Mouse (Mus musculus) neural tube, embryonic 14.5 days (tissue): Measurements from ENCODE around the gene Pbx4. TPM values are rescaled to one million over a fixed set of nuclear protein-coding genes. Genes with fewer than 3 reads are reported as not detected.

Experiments used
- ATAC-seq: fragments of 200-750 bp; cut with Nextera tagmentation; 2 replicates; pipeline ENCODE4 v1.8.0; 2017; ENCODE audit warnings: low read depth, mild to moderate bottlenecking, moderate TSS enrichment, moderate library complexity
- H3K27ac ChIP-seq: fragments of 300-500 bp; sonication (generic); 2 replicates; pipeline ENCODE4 v1.5.1; 2014; ENCODE audit warnings: low read depth, mild to moderate bottlenecking, control low read depth, low read length, moderate library complexity, mixed read lengths
- H3K27me3 ChIP-seq: fragments of 300-500 bp; sonication (generic); 2 replicates; pipeline ENCODE4 v1.6.1; 2014; ENCODE audit warnings: low read length; ENCODE audit not compliant: control insufficient read depth, insufficient read depth
- H3K36me3 ChIP-seq: fragments of 300-500 bp; sonication (generic); 2 replicates; pipeline ENCODE4 v1.6.1; 2014; ENCODE audit warnings: low read length, mixed read lengths; ENCODE audit not compliant: control insufficient read depth, insufficient read depth
- H3K4me1 ChIP-seq: fragments of 300-500 bp; sonication (generic); 2 replicates; pipeline ENCODE4 v1.6.1; 2014; ENCODE audit warnings: low read length; ENCODE audit not compliant: control insufficient read depth, insufficient read depth
- H3K4me2 ChIP-seq: fragments of 300-500 bp; sonication (generic); 2 replicates; pipeline ENCODE4 v1.6.1; 2014; ENCODE audit warnings: mild to moderate bottlenecking, low read depth, low read length, control low read depth
- H3K4me3 ChIP-seq: fragments of 300-500 bp; sonication (generic); 2 replicates; pipeline ENCODE4 v1.5.1; 2014; ENCODE audit warnings: low read depth, low read length, control low read depth, mixed read lengths
- H3K9ac ChIP-seq: fragments of 300-500 bp; sonication (generic); replicated peaks from 2 replicates; pipeline ENCODE4 v1.6.1; 2014; ENCODE audit warnings: low read depth, mild to moderate bottlenecking, control low read depth, low read length, mixed read lengths
- H3K9me3 ChIP-seq: fragments of 300-500 bp; sonication (generic); 2 replicates; pipeline ENCODE4 v1.6.1; 2016; ENCODE audit warnings: low read length; ENCODE audit not compliant: control insufficient read depth
- WGBS: fragments of 180-500 bp; shearing (Covaris S2); extraction: QIAGEN DNeasy Blood & Tissue Kit; methylation state at CpG from one replicate; pipeline ENCODE4 v1.1.7; 2014; 5-methylcytosine and 5-hydroxymethylcytosine counted together
- polyA plus RNA-seq: library from polyadenylated mRNA; unstranded; fragments of >200 nt; fragmentation: Nextera tagmentation; extraction: Ambion mirVana; gene quantifications from 2 replicates; pipeline ENCODE4 v1.2.1, GENCODE M21; 2014

Pbx4 gene
- polyA plus RNA-seq, 1 experiment from 2014 or later: 74.5 TPM

- Histone ChIP-seq H3K4me2 (no peak overlapping the region), H3K9ac (no peak overlapping the region), H3K27me3 (no peaks in the 10 kb centered on the region), H3K27ac (no peak overlapping the region), H3K4me1 (peaks cover 4% of the 10 kb centered on the region; the same call in 1 of the 2 replicates), H3K4me3 (no peak overlapping the region), H3K9me3 (no peaks in the 10 kb centered on the region), H3K36me3 (peaks cover 63% of the 10 kb centered on the region)
- 97% methylated on average over 10 of the region's 10 CpGs for WGBS
- ATAC-seq: no peak
Measured at GRCm38 (mm10) chr8:69805086-69805485, 27.2 kb upstream of the Pbx4 start.

DNA sequence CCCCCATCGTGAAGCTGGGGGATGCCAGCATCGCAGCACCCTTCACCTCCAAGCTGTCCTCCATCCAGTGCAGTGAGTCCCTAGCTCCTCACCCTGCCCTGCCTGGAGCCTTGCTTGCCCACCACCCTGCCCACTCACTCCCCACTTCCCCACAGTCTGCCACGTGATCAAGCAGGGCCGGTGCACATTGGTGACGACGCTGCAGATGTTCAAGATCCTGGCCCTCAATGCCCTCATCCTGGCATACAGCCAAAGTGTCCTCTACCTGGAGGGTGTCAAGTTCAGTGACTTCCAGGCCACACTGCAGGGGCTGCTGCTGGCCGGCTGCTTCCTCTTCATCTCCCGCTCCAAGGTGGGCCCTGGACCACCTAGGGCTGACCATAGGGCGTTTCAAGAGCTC lies 26.8 kb upstream of the Pbx4 start:
- H3K36me3 ChIP-seq: peaks cover 59% of the 10 kb centered on the region
- H3K4me1 ChIP-seq: peaks cover 4% of the 10 kb centered on the region; the same call in 1 of the 2 replicates
- no peaks in the 10 kb centered on the region for H3K9me3 ChIP-seq
- no peaks in the 10 kb centered on the region for H3K27me3 ChIP-seq
- no peak overlapping the region for H3K4me3 ChIP-seq
- no peak overlapping the region for H3K9ac ChIP-seq
- H3K4me2 ChIP-seq: no peak overlapping the region
- ATAC-seq: no peak
- no peak overlapping the region for H3K27ac ChIP-seq
- 96% methylated on average over 9 of the region's 9 CpGs for WGBS

DNA sequence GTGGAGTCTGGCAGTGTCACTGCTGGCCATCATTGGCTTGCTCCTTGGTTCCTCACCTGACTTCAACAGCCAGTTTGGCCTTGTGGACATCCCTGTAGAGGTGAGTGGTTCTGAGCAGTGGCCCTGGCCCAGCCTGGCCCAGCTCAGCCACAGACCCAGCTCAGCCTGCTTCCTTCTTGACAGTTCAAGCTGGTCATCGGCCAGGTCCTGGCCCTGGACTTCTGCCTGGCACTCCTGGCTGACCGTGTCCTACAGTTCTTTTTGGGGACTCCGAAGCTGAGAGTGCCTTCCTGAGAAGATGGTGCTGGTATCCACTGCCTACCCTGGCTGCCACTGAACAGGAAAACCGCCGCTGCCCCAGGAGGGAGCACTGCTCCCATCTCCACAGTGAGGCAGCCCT lies 25.1 kb upstream of the Pbx4 start:
- peaks cover 43% of the 10 kb centered on the region for H3K36me3 ChIP-seq
- no peak for ATAC-seq
- H3K9me3 ChIP-seq: no peaks in the 10 kb centered on the region
- H3K27me3 ChIP-seq: no peaks in the 10 kb centered on the region
- no peak overlapping the region for H3K4me3 ChIP-seq
- peaks cover 4% of the 10 kb centered on the region; the same call in 1 of the 2 replicates for H3K4me1 ChIP-seq
- no peak overlapping the region for H3K27ac ChIP-seq
- H3K4me2 ChIP-seq: no peak overlapping the region
- H3K9ac ChIP-seq: no peak overlapping the region
- WGBS: 88% methylated on average over 5 of the region's 5 CpGs

DNA sequence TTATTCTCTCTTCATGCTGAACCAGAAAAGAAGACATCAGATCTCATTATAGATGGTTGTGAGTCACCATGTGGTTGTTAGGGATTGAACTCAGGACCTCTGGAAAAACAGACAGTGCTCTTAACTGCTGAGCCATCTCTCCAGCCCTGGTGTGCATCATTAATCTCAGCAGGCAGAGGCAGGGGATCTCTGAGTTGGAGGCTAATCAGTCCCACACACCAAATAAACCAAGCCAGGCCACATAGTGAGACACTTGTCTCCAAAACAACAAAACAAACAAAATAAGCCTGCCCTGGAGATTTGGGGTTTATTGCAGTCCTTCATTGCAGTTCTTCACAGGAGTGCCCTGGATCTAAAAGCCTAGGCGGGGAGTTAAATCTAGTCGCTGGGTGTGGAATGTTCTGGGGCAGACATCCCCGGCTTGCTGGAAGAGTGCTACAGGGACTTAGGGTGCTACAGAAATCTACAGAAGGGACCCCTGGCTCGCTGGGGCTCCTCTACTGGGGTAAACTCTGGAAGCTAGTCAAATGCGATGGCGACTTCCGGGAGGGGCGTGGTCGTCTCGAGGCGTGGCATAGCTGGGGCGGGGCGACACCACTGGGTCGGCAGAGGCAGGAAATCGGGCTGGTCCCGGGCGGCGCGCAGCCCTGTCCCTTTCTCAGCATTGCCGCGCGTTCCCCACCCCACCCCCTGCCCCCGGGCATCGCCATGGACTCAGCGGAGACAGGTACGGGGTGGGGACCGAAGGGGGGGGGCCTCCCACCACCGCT lies 24.0 kb upstream of the Pbx4 start, which contains the start of gene Gmip:
Gene Gmip, plus strand, starts transcription at position 586 of the 770 bp plus-strand sequence.
- H3K27ac ChIP-seq: peak within 1 kb of the TSS; percentile 74
- H3K27me3 ChIP-seq: no peaks in the 10 kb centered on the region
- WGBS: 4% methylated on average over 27 of the region's 28 CpGs
- H3K9me3 ChIP-seq: no peaks in the 10 kb centered on the region
- H3K4me2 ChIP-seq: peak within 1 kb of the TSS; percentile 74
- peak within 1 kb of the TSS; percentile 61 for H3K4me3 ChIP-seq
- peak within 1 kb of the TSS; percentile 70 for H3K9ac ChIP-seq
- peak; percentile 77 for ATAC-seq
- H3K4me1 ChIP-seq: peaks cover 4% of the 10 kb centered on the region; the same call in 1 of the 2 replicates
- H3K36me3 ChIP-seq: peaks cover 38% of the 10 kb centered on the region

DNA sequence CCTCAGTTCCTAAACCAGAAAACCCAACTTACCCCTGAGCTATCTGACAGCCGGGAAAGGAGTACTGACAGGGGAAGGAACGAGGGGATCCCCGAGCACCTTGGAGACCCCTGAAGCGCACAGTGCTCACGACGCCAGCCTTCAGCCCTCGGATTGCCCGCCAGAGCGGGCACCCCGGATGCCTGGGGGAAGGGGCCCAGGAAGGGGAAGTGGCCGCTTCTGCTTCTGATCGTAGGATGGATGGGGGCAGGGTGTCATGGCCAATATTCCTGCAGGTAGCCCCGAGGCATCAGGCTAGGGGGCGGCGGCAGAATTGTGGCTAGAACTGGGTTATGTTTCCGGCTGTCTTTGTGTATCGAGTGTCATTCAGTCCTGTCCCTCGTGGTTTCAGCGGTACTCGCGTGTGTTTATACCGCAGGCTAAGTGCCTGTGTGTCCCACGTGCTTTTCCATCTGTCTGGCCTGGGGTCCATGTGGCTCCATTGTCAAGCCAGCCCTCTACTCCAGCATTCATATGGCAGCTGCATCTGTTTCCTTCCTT lies 23.4 kb upstream of the Pbx4 start:
- peak overlapping the region; percentile 70 for H3K9ac ChIP-seq
- H3K36me3 ChIP-seq: peaks cover 37% of the 10 kb centered on the region
- H3K9me3 ChIP-seq: no peaks in the 10 kb centered on the region
- peak overlapping the region; percentile 74 for H3K27ac ChIP-seq
- H3K4me2 ChIP-seq: peak overlapping the region; percentile 74
- peak; percentile 76 for ATAC-seq
- no peaks in the 10 kb centered on the region for H3K27me3 ChIP-seq
- H3K4me1 ChIP-seq: peaks cover 4% of the 10 kb centered on the region; the same call in 1 of the 2 replicates
- WGBS: under 1% methylated on average over 23 of the region's 23 CpGs
- H3K4me3 ChIP-seq: peak overlapping the region; percentile 61

DNA sequence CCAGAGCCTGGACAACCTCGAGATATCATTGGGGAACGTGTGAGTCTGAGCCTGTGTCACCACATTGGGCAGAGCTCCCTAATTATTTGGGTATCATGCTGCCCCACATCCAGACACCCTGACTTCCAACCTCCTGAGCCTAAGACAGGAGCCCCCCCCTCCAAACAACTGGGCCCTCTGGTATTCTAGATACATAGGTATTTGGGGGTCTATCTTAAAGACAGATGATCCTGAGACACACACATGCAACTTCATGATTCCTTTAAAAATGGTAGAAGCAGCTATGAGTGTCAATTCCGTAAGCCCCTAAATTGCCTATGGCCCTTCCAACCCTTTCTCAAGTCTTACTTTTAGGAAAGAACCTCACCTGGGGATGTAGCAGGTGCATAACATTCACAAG lies 22.5 kb upstream of the Pbx4 start:
- ATAC-seq: no peak
- no peak overlapping the region; the same call in 1 of the 2 replicates for H3K9ac ChIP-seq
- no peak overlapping the region; the same call in 1 of the 2 replicates for H3K4me3 ChIP-seq
- WGBS: 61% methylated on average over 3 of the region's 3 CpGs
- no peak overlapping the region; the same call in 1 of the 2 replicates for H3K27ac ChIP-seq
- no peaks in the 10 kb centered on the region for H3K9me3 ChIP-seq
- H3K36me3 ChIP-seq: peaks cover 37% of the 10 kb centered on the region
- peak overlapping the region; percentile 74 for H3K4me2 ChIP-seq
- H3K27me3 ChIP-seq: no peaks in the 10 kb centered on the region
- peaks cover 4% of the 10 kb centered on the region; the same call in 1 of the 2 replicates for H3K4me1 ChIP-seq

GRCm38 (mm10) chr8:69814881-69815280 lies 17.4 kb upstream of the Pbx4 start:
- ATAC-seq: no peak
- WGBS: 97% methylated on average over 2 of the region's 2 CpGs
- Histone ChIP-seq H3K27ac (no peak overlapping the region), H3K27me3 (no peaks in the 10 kb centered on the region), H3K9me3 (no peaks in the 10 kb centered on the region), H3K4me2 (no peak overlapping the region), H3K4me1 (peaks cover 1% of the 10 kb centered on the region; the same call in 1 of the 2 replicates), H3K36me3 (peaks cover 38% of the 10 kb centered on the region), H3K9ac (no peak overlapping the region), H3K4me3 (no peak overlapping the region)

DNA sequence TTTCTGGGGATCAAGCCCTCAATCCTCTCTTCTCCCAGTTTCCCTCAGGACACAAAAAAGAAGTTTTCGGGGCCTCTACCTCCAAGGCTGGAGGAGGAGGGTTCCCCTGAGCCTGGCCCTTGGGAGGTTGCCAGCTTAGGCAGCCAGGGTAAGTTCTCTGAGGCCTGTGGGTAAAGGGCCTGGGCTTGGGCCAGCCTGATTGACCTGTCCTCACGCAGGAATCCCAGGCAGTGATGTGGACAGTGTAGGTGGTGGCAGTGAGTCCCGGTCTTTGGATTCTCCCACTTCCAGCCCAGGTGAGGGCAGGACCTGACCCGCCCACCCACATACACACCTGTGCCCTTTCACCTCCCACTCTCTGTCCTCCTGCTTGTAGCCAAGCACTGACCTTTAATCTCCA lies 16.9 kb upstream of the Pbx4 start:
- 93% methylated on average over 4 of the region's 4 CpGs for WGBS
- H3K9ac ChIP-seq: no peak overlapping the region
- H3K9me3 ChIP-seq: no peaks in the 10 kb centered on the region
- no peak overlapping the region for H3K4me3 ChIP-seq
- ATAC-seq: no peak
- no peak overlapping the region for H3K27ac ChIP-seq
- H3K4me2 ChIP-seq: no peak overlapping the region
- no peaks in the 10 kb centered on the region for H3K4me1 ChIP-seq
- H3K27me3 ChIP-seq: no peaks in the 10 kb centered on the region
- H3K36me3 ChIP-seq: peaks cover 38% of the 10 kb centered on the region

GRCm38 (mm10) chr8:69820466-69820865 lies 11.8 kb upstream of the Pbx4 start:
- no peak overlapping the region for H3K4me3 ChIP-seq
- H3K4me2 ChIP-seq: no peak overlapping the region
- peaks cover 22% of the 10 kb centered on the region for H3K36me3 ChIP-seq
- no peak overlapping the region for H3K27ac ChIP-seq
- ATAC-seq: no peak
- 87% methylated on average over 9 of the region's 9 CpGs for WGBS
- no peak overlapping the region for H3K9ac ChIP-seq
- no peaks in the 10 kb centered on the region for H3K9me3 ChIP-seq
- H3K4me1 ChIP-seq: peaks cover 26% of the 10 kb centered on the region
- no peaks in the 10 kb centered on the region for H3K27me3 ChIP-seq
